Mouse (Mus musculus) kidney, adult 11 months (tissue): Measurements from ENCODE around the gene Anp32b.
A peak's percentile ranks its signal among the peaks of the same experiment; 100 is the strongest.

ENCODE experiments used
- DNase-seq: peaks from one replicate; pipeline ENCODE4 v3.0.0; 2022

Gene Anp32b

GRCm38 (mm10) chr4:46505361-46506057, 54.8 kb downstream of the Anp32b start:
- DNase-seq = no peak

- DNase-seq = peak; percentile 94
Measured at GRCm38 (mm10) chr4:46506801-46507610, 56.3 kb downstream of the Anp32b start.

- DNase-seq = peak; percentile 76
Measured at GRCm38 (mm10) chr4:46507736-46508460, 57.2 kb downstream of the Anp32b start.

- no peak for DNase-seq
Measured at GRCm38 (mm10) chr4:46520491-46520890, 69.8 kb downstream of the Anp32b start.

GRCm38 (mm10) chr4:46521457-46521856, 70.8 kb downstream of the Anp32b start:
- DNase-seq = no peak
